Mouse (Mus musculus) heart, postnatal 0 days (tissue): ENCODE results near the gene Lsm12. TPM values are rescaled to one million over a fixed set of nuclear protein-coding genes. Genes with fewer than 3 reads are reported as not detected.

Source experiments
- ATAC-seq: fragments of 200-750 bp; cut with Nextera tagmentation; 2 replicates; pipeline ENCODE4 v1.8.0; 2017; ENCODE audit warnings: low read depth, moderate number of reproducible peaks, moderate library complexity; ENCODE audit not compliant: insufficient read depth
- DNase-seq: peaks from one replicate; pipeline ENCODE4 v3.0.0-alpha.2; 2016; ENCODE audit warnings: low spot score
- H3K27ac ChIP-seq: fragments of 300-500 bp; sonication (generic); 2 replicates; pipeline ENCODE4 v1.5.1; 2014; ENCODE audit warnings: low read depth, mild to moderate bottlenecking
- H3K27me3 ChIP-seq: fragments of 300-500 bp; sonication (generic); 2 replicates; pipeline ENCODE4 v1.6.1; 2014; ENCODE audit warnings: low read length, mixed read lengths; ENCODE audit not compliant: control insufficient read depth, insufficient read depth
- H3K36me3 ChIP-seq: fragments of 300-500 bp; sonication (generic); replicated peaks from 2 replicates; pipeline ENCODE4 v1.6.1; 2014; ENCODE audit warnings: low read length, mixed read lengths; ENCODE audit not compliant: control insufficient read depth, insufficient read depth
- H3K4me1 ChIP-seq: fragments of 300-500 bp; sonication (generic); 2 replicates; pipeline ENCODE4 v1.6.1; 2014; ENCODE audit warnings: antibody characterized with exemption; ENCODE audit not compliant: control insufficient read depth, insufficient read depth
- H3K4me2 ChIP-seq: fragments of 300-500 bp; sonication (generic); 2 replicates; pipeline ENCODE4 v1.6.1; 2014; ENCODE audit warnings: low read depth, mild to moderate bottlenecking, low read length, moderate library complexity
- H3K4me3 ChIP-seq: fragments of 300-500 bp; sonication (generic); 2 replicates; pipeline ENCODE4 v1.5.1; 2014; ENCODE audit warnings: low read depth, low read length
- H3K9ac ChIP-seq: fragments of 300-500 bp; sonication (generic); replicated peaks from 2 replicates; pipeline ENCODE4 v1.6.1; 2014; ENCODE audit warnings: low read depth, low read length, mixed read lengths
- H3K9me3 ChIP-seq: fragments of 300-500 bp; sonication (generic); replicated peaks from 2 replicates; pipeline ENCODE4 v1.6.1; 2016; ENCODE audit warnings: low read length; ENCODE audit not compliant: control insufficient read depth
- CTCF ChIP-seq: IDR thresholded peaks from 2 replicates; pipeline ENCODE4 v1.5.1; 2016; ENCODE audit warnings: antibody characterized with exemption, control low read depth, low read depth
- EP300 ChIP-seq: IDR thresholded peaks from 2 replicates; pipeline ENCODE4 v1.6.1; 2016; ENCODE audit warnings: antibody characterized with exemption, low read depth
- WGBS: fragments of 180-500 bp; shearing (Covaris S2); extraction: QIAGEN DNeasy Blood & Tissue Kit; methylation state at CpG from one replicate; pipeline ENCODE4 v1.1.7; 2014; 5-methylcytosine and 5-hydroxymethylcytosine counted together
- polyA plus RNA-seq: library from polyadenylated mRNA; unstranded; fragments of >200 nt; fragmentation: Nextera tagmentation; extraction: Ambion mirVana; gene quantifications from 2 replicates; pipeline ENCODE4 v1.2.1, GENCODE M21; 2015
- total RNA-seq: library from RNA; depleted of rRNA; stranded (reverse); fragments of >200 nt; gene quantifications from 2 replicates; pipeline ENCODE4 v1.2.3, GENCODE M21; 2014; ENCODE audit warnings: low replicate concordance

Lsm12 gene
- total and polyA plus RNA-seq, 2 experiments from 2014 or later = 36.0 to 92.7 TPM

DNA sequence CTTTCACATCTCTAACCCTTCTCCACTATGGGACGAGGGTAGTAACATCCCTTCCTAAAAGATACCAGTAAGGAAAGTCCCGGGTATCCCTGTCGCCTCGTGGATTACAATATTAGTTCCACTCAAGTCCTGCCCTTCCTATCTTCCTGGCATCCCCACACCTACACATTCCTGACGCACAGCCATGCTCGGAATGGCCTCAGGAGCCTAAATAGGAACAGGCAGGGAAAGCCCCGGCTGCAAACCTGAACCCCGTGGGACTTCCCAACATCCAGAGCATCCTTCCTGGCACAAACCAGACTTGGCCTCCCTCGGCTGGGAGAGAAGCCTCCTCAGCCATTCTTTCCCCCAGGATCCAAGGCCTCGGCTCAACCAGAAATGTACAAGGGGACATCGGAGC is 30.4 kb upstream of the Lsm12 start:
- Histone ChIP-seq H3K4me3 (peak overlapping the region; percentile 58), H3K9ac (peak overlapping the region; percentile 22; the same call in 1 of the 2 replicates), H3K4me1 (peaks cover 81% of the 10 kb centered on the region), H3K4me2 (peak overlapping the region; percentile 80), H3K27ac (peak overlapping the region; percentile 92), H3K36me3 (no peaks in the 10 kb centered on the region; the same call in 1 of the 2 replicates), H3K27me3 (no peaks in the 10 kb centered on the region), H3K9me3 (no peaks in the 10 kb centered on the region)
- no peak for ATAC-seq
- TF ChIP-seq CTCF (no peak), EP300 (no peak)
- 17% methylated on average over 11 of the region's 11 CpGs for WGBS
- no peak for DNase-seq

DNA sequence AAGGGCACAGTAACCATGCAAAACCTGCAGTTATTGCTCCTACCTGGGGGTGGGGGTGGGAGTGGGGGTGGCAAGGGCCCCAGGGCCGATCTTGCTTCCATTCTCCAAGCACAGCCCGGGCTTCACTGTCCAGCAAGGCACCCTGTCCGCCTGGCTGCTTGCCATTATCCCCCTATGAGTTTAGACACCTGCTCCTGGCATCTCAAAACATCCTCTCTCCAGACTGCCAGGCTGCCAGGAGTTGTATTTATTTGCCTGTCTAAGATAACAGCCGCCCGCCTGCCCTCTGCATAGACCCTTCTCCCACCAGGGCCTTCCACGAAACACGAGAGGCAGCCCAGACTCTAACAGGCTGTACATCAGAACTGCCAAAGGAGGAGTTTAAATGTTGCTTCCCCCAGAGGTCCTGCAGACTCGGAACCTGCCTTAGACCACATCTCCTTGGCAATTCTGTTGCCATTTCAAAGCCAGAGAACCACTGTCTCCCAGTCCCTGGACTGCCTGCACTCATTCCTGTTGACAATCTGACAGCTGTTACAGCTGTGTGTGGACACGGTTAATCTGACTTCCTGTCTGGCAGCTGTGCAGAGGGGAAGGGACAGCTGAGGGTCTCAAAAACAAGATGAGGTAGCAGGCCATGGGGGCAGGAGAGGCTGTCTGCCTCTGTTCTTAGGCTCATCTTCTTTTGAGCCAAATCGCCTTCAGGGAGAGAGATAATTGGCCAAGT is 29.5 kb upstream of the Lsm12 start:
- no peak for DNase-seq
- H3K4me1 ChIP-seq = peaks cover 80% of the 10 kb centered on the region
- H3K27ac ChIP-seq = peak overlapping the region; percentile 92
- no peaks in the 10 kb centered on the region for H3K27me3 ChIP-seq
- H3K4me3 ChIP-seq = no peak overlapping the region
- peak overlapping the region; percentile 80 for H3K4me2 ChIP-seq
- H3K36me3 ChIP-seq = no peaks in the 10 kb centered on the region; the same call in 1 of the 2 replicates
- no peak overlapping the region for H3K9ac ChIP-seq
- no peak for ATAC-seq
- no peaks in the 10 kb centered on the region for H3K9me3 ChIP-seq
- no peak for TF ChIP-seq EP300
- no peak for TF ChIP-seq CTCF
- 16% methylated on average over 10 of the region's 10 CpGs for WGBS

DNA sequence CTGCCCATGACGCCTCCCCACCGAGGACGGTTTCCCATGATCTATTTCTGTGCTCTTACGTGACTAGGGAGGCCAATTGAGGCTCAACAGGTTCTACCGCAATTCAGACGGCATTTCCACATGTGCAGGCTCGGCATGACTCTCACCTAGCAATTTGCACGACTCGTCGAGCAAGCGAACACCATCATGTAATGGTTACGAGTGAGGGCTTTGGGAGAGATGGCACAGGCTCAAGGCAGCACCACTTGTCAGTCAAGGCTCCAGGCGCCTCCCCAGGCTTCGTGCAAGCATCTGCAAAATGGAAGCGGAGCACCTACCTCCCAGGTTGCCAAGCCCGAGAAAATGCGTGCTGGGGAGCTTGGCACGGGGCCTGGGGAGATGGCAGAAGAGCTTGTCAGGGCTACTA is 26.8 kb upstream of the Lsm12 start:
- Histone ChIP-seq H3K36me3 (no peaks in the 10 kb centered on the region; the same call in 1 of the 2 replicates), H3K27ac (peak overlapping the region; percentile 65), H3K9me3 (no peaks in the 10 kb centered on the region), H3K4me3 (no peak overlapping the region), H3K4me1 (peaks cover 78% of the 10 kb centered on the region), H3K4me2 (peak overlapping the region; percentile 26), H3K27me3 (no peaks in the 10 kb centered on the region), H3K9ac (no peak overlapping the region)
- no peak for ATAC-seq
- no peak for TF ChIP-seq EP300
- no peak for TF ChIP-seq CTCF
- no peak for DNase-seq
- 35% methylated on average over 18 of the region's 18 CpGs for WGBS

DNA sequence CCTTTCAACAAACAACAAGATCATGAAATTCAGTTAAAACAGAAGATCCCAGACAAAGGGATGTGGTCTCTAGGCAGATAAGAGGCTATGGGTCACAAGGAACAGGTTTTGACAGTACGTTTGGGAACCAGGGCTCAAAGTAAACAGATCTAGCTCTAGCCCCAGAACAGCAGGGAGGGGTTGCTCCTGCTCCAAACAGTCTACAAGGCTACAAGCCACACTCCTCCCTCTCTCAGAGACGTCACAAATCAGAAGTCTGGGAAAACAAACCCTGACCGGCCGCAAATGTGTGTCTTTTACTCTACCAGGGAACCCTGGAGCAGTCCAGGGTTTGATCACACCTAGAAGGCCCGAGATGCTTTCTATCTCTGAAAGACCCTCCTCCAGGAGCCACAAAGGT is 25.9 kb upstream of the Lsm12 start:
- Histone ChIP-seq H3K27ac (no peak overlapping the region), H3K36me3 (peaks cover 7% of the 10 kb centered on the region), H3K9ac (peak overlapping the region; percentile 23; the same call in 1 of the 2 replicates), H3K4me2 (no peak overlapping the region), H3K27me3 (no peaks in the 10 kb centered on the region), H3K9me3 (no peaks in the 10 kb centered on the region), H3K4me3 (no peak overlapping the region), H3K4me1 (peaks cover 71% of the 10 kb centered on the region)
- TF ChIP-seq CTCF = no peak
- TF ChIP-seq EP300 = no peak
- 64% methylated on average over 5 of the region's 5 CpGs for WGBS
- DNase-seq (no peak), ATAC-seq (no peak)

DNA sequence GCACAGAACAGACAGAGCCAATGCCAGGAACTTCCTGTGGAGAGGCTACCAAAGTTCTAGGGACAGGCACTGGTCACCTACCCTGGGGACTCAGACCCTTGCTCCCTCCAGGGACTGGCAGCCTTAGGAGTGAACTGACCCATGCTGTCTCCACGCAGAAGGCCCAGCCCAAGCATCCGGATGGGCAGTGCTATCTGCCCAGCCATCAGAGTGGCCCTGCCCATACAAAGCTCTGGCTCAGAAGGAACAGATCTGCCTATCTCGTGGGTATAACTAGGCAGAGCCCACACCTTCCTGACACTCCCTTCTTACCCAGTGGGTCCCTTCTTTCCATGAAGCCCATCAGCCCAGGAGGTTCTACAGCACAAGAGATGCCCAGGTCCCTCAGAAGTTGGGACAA is 25.1 kb upstream of the Lsm12 start:
- no peak for TF ChIP-seq CTCF
- no peak for TF ChIP-seq EP300
- 54% methylated on average over 3 of the region's 3 CpGs for WGBS
- Histone ChIP-seq H3K9ac (no peak overlapping the region), H3K4me2 (no peak overlapping the region), H3K9me3 (no peaks in the 10 kb centered on the region), H3K27ac (no peak overlapping the region), H3K36me3 (peaks cover 14% of the 10 kb centered on the region), H3K4me3 (no peak overlapping the region), H3K27me3 (no peaks in the 10 kb centered on the region), H3K4me1 (peaks cover 63% of the 10 kb centered on the region)
- peak; percentile 3 for DNase-seq
- no peak for ATAC-seq
